Mouse (Mus musculus) heart, embryonic 10.5 days (tissue): ENCODE measurements around the gene Grid2. TPM values are rescaled to one million over a fixed set of nuclear protein-coding genes. Genes with fewer than 3 reads are reported as not detected.
"Not testable (repeated sequence)": the region's sequence is repeated elsewhere in the genome, so short reads cannot be mapped to it uniquely, and the experiment has no call there.

ENCODE experiments used
- DNase-seq: peaks from one replicate; pipeline ENCODE4 v3.0.0-alpha.2; 2017; ENCODE audit warnings: low spot score
- H3K27ac ChIP-seq: fragments of 300-500 bp; sonication (generic); 2 replicates; pipeline ENCODE4 v1.5.1; 2016; ENCODE audit warnings: mild to moderate bottlenecking
- H3K27me3 ChIP-seq: fragments of 300-500 bp; sonication (generic); 2 replicates; pipeline ENCODE4 v1.6.1; 2016; ENCODE audit warnings: mild to moderate bottlenecking; ENCODE audit not compliant: poor library complexity, insufficient read depth, severe bottlenecking
- H3K36me3 ChIP-seq: fragments of 300-500 bp; sonication (generic); 2 replicates; pipeline ENCODE4 v1.6.1; 2016; ENCODE audit warnings: mild to moderate bottlenecking, moderate library complexity
- H3K4me1 ChIP-seq: fragments of 300-500 bp; sonication (generic); 2 replicates; pipeline ENCODE4 v1.6.1; 2016; ENCODE audit warnings: mild to moderate bottlenecking
- H3K4me3 ChIP-seq: fragments of 300-500 bp; sonication (generic); 2 replicates; pipeline ENCODE4 v1.5.1; 2016; ENCODE audit warnings: mild to moderate bottlenecking, moderate library complexity
- H3K9me3 ChIP-seq: fragments of 300-500 bp; sonication (generic); 2 replicates; pipeline ENCODE4 v1.6.1; 2016; ENCODE audit warnings: mild to moderate bottlenecking, moderate library complexity
- WGBS: fragments of 180-500 bp; shearing (Covaris S2); methylation state at CpG from one replicate; pipeline ENCODE4 v1.1.7; 2016; 5-methylcytosine and 5-hydroxymethylcytosine counted together
- polyA plus RNA-seq: library from polyadenylated mRNA; unstranded; fragments of >200 nt; fragmentation: Nextera tagmentation; extraction: Ambion mirVana; gene quantifications from 2 replicates; pipeline ENCODE4 v1.2.1, GENCODE M21; 2016

Grid2 gene
- polyA plus RNA-seq, 1 experiment from 2014 or later, result 0.60 TPM

DNA sequence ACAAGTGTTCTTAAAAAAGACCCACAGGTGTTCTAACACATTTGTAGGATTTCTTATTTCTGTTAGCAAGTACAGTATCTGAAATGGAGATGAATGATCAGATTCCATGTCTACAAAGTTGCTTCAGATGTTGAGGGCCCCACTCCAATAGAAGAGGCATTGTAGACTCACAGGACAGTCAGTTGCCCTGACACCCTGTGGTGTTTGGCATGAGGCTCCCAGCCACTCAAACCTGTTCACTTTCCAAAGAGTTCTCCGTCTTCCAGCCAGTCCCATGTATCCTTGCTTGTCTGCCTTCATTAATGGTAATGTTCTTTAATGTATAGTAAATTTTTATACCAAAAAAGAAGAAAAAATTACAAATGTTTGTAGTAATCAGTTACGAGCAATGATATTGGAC lies 177.1 kb downstream of the Grid2 start:
- 77% methylated on average over 2 of the region's 2 CpGs for WGBS

DNA sequence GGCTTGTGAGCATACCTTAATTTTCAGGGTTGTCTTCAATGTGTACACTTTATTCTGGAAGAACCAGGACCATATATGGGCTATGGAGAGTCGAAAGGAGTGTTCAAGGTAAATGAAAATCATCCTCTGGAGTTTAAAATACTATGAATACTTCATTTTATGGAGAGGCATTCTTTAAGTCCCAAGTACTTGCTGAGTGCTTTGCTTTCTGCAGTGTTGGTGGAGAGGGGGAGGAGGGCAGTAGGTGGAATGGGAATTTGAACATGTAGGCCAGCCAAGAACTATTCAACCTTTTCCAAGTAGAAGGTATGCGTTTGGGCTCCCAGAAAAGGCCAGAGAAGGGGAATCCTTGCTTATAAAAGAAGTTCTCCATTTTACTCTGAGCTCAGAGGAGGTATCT lies 192.5 kb downstream of the Grid2 start:
- Histone ChIP-seq H3K27ac (no peak overlapping the region), H3K4me3 (no peak overlapping the region), H3K27me3 (no peaks in the 10 kb centered on the region), H3K4me1 (no peaks in the 10 kb centered on the region), H3K36me3 (no peaks in the 10 kb centered on the region), H3K9me3 (no peaks in the 10 kb centered on the region)
- 76% methylated on average over 2 of the region's 2 CpGs for WGBS
- DNase-seq, result no peak

More for the DNA sequence above, 177.1 kb downstream of the Grid2 start:
- no peak overlapping the region for H3K4me3 ChIP-seq
- H3K4me1 ChIP-seq, result no peaks in the 10 kb centered on the region
- H3K9me3 ChIP-seq, result no peaks in the 10 kb centered on the region
- no peak for DNase-seq
- no peaks in the 10 kb centered on the region for H3K27me3 ChIP-seq
- H3K27ac ChIP-seq, result no peak overlapping the region
- H3K36me3 ChIP-seq, result no peaks in the 10 kb centered on the region

DNA sequence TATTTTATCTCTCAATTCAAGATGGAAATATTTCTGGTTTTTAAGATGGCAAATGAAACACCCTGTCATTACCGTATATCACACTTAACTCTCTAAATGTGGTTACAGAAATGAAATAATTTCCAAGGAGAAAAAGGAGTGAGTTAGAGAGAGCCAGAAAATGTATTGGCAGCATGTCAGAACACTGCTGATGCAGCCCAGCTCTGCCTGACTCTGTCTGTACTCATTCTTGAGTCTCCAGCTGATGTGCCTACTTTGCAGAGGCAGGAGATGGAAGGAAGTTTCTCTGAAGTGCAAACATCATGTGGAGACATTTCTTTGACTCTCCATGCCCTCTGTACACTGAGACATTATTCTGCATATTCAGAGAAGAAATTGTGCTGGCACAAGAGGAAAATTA lies 226.5 kb downstream of the Grid2 start:
- H3K9me3 ChIP-seq, result no peaks in the 10 kb centered on the region
- no peaks in the 10 kb centered on the region for H3K4me1 ChIP-seq
- H3K27me3 ChIP-seq, result no peaks in the 10 kb centered on the region
- WGBS, result 80% methylated on average over 1 of the region's 1 CpGs
- no peak for DNase-seq
- no peak overlapping the region for H3K4me3 ChIP-seq
- H3K27ac ChIP-seq, result no peak overlapping the region
- no peaks in the 10 kb centered on the region for H3K36me3 ChIP-seq

DNA sequence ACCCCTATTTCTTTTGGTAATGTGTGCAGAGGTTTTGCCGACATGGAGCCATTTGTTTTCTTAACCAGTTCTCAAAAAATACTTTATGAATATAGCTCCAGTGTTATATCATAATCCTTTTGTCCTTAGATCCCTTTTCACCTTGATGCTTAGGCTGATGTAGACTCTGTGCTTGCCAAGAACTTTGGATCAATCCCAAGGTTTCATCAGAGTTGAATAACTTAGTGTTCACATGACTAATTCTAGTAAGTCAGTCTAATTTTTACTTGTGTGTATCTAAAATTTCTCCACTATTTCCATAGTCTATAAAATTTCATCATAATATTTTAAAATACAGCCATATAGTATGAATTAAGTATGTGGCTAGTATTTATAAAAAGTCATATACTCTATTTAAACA lies 259.3 kb downstream of the Grid2 start:
- Histone ChIP-seq H3K27ac (no peak overlapping the region), H3K9me3 (no peaks in the 10 kb centered on the region), H3K4me1 (no peaks in the 10 kb centered on the region), H3K36me3 (no peaks in the 10 kb centered on the region), H3K27me3 (no peaks in the 10 kb centered on the region), H3K4me3 (no peak overlapping the region)
- 87% methylated on average over 1 of the region's 1 CpGs for WGBS
- DNase-seq, result no peak

DNA sequence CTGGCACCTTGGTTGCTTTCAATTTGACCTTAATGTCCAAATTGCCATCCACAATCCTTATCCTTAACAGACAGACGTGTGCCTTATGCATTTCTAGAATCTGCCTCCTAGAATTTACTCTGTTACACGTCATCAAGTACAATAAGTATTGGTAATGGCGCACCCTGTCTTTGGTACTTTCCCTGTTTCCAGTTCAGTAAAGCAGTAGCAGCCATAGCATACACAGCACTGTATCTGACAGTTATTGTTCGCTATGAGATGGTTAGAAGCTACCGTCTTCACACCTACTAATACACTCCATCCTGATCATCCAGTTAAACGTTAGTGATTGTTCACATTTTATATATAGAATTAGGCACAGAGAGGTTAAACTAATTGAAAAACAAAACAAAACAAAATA lies 260.3 kb downstream of the Grid2 start:
- no peaks in the 10 kb centered on the region for H3K36me3 ChIP-seq
- H3K9me3 ChIP-seq, result no peaks in the 10 kb centered on the region
- H3K4me3 ChIP-seq, result no peak overlapping the region
- 81% methylated on average over 6 of the region's 6 CpGs for WGBS
- no peak overlapping the region for H3K27ac ChIP-seq
- H3K27me3 ChIP-seq, result no peaks in the 10 kb centered on the region
- no peak for DNase-seq
- H3K4me1 ChIP-seq, result no peaks in the 10 kb centered on the region

DNA sequence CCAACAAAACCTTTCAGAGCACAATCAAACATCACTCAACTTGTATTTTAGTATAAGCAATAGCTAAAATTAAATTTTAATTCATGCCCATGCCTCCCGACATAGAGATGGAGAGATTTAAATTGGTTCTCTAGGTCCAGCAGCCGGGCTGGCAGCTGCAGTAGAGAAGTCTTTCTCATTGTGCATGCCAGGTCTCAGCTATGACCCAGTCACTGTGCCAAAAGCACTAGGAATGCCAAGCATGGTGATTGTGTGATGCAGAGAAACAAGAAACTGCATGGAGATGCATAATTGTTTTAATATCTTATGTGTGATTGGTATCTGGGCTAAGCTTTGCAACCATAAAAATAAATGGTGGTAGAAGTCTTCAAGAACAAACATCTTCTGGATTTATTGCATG lies 276.1 kb downstream of the Grid2 start:
- 77% methylated on average over 2 of the region's 2 CpGs for WGBS
- no peaks in the 10 kb centered on the region for H3K36me3 ChIP-seq
- no peaks in the 10 kb centered on the region for H3K27me3 ChIP-seq
- no peaks in the 10 kb centered on the region for H3K9me3 ChIP-seq
- no peak overlapping the region for H3K27ac ChIP-seq
- H3K4me1 ChIP-seq, result no peaks in the 10 kb centered on the region
- DNase-seq, result no peak
- no peak overlapping the region for H3K4me3 ChIP-seq

DNA sequence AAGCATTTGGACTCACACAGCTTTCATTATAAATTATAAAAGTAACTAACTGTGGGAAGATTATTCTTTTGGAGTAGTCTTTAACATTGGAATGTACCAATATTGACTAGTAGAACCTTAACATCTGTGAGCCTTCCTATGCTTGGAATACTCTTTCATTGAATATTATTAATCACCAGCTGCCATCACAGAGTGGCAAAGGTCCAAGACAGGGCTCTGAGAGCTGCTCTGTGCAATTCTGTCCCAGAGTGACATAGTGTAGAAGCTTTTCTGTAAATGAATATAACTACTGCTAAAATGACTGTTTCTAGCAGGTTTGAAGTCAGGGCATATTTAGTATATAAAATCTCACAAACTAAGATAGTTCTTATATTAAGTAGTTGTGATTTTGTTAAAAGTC lies 277.2 kb downstream of the Grid2 start:
- H3K4me1 ChIP-seq, result no peaks in the 10 kb centered on the region
- no peak for DNase-seq
- H3K36me3 ChIP-seq, result no peaks in the 10 kb centered on the region
- no peak overlapping the region for H3K4me3 ChIP-seq
- H3K9me3 ChIP-seq, result no peaks in the 10 kb centered on the region
- no peaks in the 10 kb centered on the region for H3K27me3 ChIP-seq
- H3K27ac ChIP-seq, result no peak overlapping the region

DNA sequence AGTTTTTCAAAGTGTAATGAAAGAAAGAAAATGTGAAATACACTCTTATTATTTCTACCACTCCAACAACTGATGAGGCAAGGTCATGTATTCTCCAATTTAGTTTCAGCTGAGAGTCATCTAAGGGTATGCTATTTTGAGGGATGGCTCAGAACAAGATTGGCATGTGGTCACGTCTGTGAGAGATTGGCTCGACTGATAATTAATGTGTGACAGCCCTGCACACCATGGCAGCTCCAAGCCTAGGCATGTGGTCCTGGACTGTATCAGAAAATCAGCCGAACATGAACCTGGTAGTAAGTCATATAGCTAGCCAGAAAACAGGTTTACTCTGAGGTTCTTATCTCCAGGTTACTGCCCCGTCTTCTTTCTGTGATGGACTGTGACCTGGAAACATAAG lies 292.1 kb downstream of the Grid2 start:
- no peak for DNase-seq
- 66% methylated on average over 4 of the region's 4 CpGs for WGBS
- no peak overlapping the region for H3K4me3 ChIP-seq
- H3K4me1 ChIP-seq, result no peaks in the 10 kb centered on the region
- H3K27me3 ChIP-seq, result no peaks in the 10 kb centered on the region
- no peaks in the 10 kb centered on the region for H3K9me3 ChIP-seq
- H3K27ac ChIP-seq, result no peak overlapping the region
- no peaks in the 10 kb centered on the region for H3K36me3 ChIP-seq

DNA sequence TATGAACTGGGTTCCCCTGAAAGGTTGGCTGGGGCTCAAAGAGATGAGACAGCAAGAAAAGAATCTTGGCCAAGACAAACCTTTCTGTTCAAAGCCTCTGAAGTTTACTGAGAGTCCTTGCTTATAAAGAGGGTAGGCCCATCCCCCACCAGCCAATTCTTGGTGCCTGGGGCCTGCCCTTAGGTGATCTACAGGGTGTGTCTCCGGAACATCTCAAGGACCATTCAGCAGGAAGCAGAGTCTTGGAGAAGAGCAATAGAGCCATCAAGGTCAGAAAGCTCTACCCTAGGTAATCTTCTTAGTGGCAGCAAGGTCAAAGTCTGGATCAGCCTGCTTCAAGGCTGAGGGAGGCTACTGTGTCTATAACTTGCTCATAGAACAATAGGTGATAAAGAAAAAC lies 313.1 kb downstream of the Grid2 start:
- H3K9me3 ChIP-seq, H3K36me3 ChIP-seq, H3K4me3 ChIP-seq, H3K27ac ChIP-seq, H3K27me3 ChIP-seq, H3K4me1 ChIP-seq, DNase-seq: not testable (repeated sequence)
- 73% methylated on average over 1 of the region's 1 CpGs for WGBS

DNA sequence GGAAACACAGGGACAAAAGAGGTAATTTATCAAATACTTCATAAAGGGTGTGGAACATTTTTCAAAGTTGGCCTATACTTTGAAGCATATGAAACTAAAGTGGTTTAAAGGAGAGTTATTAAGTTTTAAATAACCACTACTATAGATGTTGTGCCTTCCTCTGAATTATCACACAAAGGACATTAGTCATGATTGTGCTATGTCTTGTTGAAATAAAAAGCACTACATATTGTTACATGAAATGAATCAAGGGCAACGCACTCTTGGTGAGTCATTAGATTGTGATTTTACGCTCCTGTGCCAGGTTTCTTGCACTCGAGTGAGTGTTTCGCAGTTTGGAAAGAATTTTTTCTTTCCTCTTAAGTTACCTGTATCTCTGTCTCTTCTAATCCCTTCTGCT lies 335.0 kb downstream of the Grid2 start:
- Histone ChIP-seq H3K4me1 (no peaks in the 10 kb centered on the region), H3K4me3 (no peak overlapping the region), H3K27ac (no peak overlapping the region), H3K27me3 (no peaks in the 10 kb centered on the region), H3K9me3 (no peaks in the 10 kb centered on the region), H3K36me3 (no peaks in the 10 kb centered on the region)
- WGBS, result 81% methylated on average over 4 of the region's 4 CpGs
- DNase-seq, result no peak

DNA sequence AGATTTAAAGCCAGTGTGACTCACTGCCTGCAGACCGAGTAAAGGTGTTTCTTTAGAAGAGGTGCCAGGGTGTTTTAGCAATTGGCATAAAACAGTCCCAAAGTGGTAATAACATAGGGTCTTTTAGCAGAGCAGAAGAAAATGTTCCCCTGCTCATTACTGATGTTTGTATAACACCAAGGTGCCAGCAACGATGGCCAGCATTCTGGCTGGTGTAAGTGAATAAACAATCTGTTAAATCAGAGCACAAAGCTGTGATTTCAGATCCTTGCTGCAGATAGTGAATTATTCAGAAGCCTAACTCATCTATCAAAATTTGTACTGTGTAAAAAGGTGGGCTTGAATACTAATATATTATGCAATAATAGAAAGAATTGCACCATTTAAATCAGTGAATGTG lies 353.9 kb downstream of the Grid2 start:
- H3K36me3 ChIP-seq, result no peaks in the 10 kb centered on the region
- no peaks in the 10 kb centered on the region for H3K27me3 ChIP-seq
- no peaks in the 10 kb centered on the region for H3K9me3 ChIP-seq
- no peak for DNase-seq
- no peaks in the 10 kb centered on the region for H3K4me1 ChIP-seq
- 67% methylated on average over 2 of the region's 2 CpGs for WGBS
- H3K4me3 ChIP-seq, result no peak overlapping the region
- no peak overlapping the region for H3K27ac ChIP-seq

DNA sequence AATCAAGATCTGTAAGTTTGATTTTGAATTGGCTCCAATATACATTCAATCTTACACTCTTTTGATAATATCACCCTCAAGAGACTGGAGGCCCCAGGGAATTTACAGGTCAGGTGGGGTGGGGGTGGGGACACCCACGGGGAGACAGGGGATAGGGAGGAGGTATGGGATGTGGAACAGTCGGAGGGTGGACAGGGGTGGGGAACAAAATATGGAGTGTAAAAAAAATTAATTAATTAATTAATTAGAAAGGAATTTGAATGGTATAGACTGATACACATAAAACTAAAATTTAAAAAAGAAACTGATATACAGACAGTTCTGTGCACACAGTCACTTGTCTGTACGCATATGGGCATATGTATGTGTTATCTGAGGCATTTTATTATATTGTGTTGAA lies 380.3 kb downstream of the Grid2 start:
- H3K27me3 ChIP-seq, result no peaks in the 10 kb centered on the region
- H3K4me3 ChIP-seq, result no peak overlapping the region
- no peak overlapping the region for H3K27ac ChIP-seq
- no peak for DNase-seq
- no peaks in the 10 kb centered on the region for H3K4me1 ChIP-seq
- H3K36me3 ChIP-seq, result no peaks in the 10 kb centered on the region
- no peaks in the 10 kb centered on the region for H3K9me3 ChIP-seq
- 88% methylated on average over 3 of the region's 3 CpGs for WGBS

DNA sequence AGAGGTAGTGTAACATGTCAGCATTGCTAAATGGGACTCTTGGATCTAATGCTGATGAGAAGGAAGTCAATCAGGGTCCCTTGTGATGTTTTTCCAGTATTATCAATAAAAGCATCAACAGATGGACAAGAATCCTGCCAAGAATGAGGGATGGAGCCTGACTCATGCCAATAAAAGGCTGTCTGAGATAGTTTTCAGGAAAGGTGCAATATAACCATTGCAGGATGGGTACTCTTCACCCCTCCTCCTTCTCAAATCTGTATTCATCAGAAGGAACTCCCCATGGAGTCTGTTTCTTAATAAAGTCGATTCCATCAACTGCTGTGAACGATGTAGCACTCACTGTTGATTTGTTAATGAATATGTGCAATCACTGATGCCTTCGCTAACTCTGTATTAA lies 403.7 kb downstream of the Grid2 start:
- 73% methylated on average over 3 of the region's 3 CpGs for WGBS
- no peaks in the 10 kb centered on the region for H3K4me1 ChIP-seq
- DNase-seq, result no peak
- no peaks in the 10 kb centered on the region for H3K27me3 ChIP-seq
- H3K9me3 ChIP-seq, result no peaks in the 10 kb centered on the region
- H3K4me3 ChIP-seq, result no peak overlapping the region
- H3K27ac ChIP-seq, result no peak overlapping the region
- no peaks in the 10 kb centered on the region for H3K36me3 ChIP-seq

DNA sequence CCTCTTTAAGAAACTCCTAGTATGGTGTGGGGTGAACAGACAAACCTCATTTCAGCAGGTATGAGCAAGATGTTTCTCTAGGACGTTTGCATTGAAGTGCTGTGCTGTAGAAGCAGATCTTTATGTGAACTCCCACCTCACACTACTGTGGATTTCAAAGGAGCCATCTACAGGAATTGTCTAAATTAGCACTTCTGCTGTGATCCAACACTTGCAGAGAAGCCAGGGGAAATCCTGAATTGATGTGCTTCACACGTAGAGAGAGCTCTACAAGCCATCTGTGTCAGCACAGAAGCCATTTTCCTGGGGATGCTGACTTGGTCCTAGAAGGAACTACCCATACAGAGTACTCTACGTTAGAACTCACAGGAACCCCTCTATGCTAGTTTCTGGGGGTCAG lies 430.0 kb downstream of the Grid2 start:
- Histone ChIP-seq H3K27ac (no peak overlapping the region), H3K36me3 (no peaks in the 10 kb centered on the region), H3K27me3 (no peaks in the 10 kb centered on the region), H3K4me1 (no peaks in the 10 kb centered on the region), H3K4me3 (no peak overlapping the region), H3K9me3 (no peaks in the 10 kb centered on the region)
- WGBS, result 49% methylated on average over 3 of the region's 3 CpGs
- no peak for DNase-seq
